Mouse (Mus musculus): Measurements from ENCODE around the gene Tacc2.

The Tacc2 gene

GRCm38 (mm10) chr7:130621953-130622352 lies 44.7 kb downstream of the Tacc2 start:
- peak in 1 of 2 experiments; percentile 49 for DNase-seq

GRCm38 (mm10) chr7:130622359-130622758 lies 45.1 kb downstream of the Tacc2 start:
- no peak for DNase-seq

GRCm38 (mm10) chr7:130624299-130624698 lies 47.1 kb downstream of the Tacc2 start:
- DNase-seq: no peak

GRCm38 (mm10) chr7:130625361-130625760 lies 48.1 kb downstream of the Tacc2 start:
- DNase-seq: no peak

GRCm38 (mm10) chr7:130628601-130629000 lies 51.4 kb downstream of the Tacc2 start:
- no peak for DNase-seq

GRCm38 (mm10) chr7:130629999-130630398 lies 52.8 kb downstream of the Tacc2 start:
- no peak for DNase-seq

- no peak for DNase-seq
These were observed 53.7 kb downstream of the Tacc2 start for GRCm38 (mm10) chr7:130630956-130631355.

- DNase-seq: peak in 1 of 2 experiments; percentile 77
These were observed 54.5 kb downstream of the Tacc2 start for GRCm38 (mm10) chr7:130631553-130632378.

GRCm38 (mm10) chr7:130632379-130632732 lies 55.1 kb downstream of the Tacc2 start:
- DNase-seq: no peak

- peak; percentile 75 to 78 for DNase-seq
These were observed 57.1 kb downstream of the Tacc2 start for GRCm38 (mm10) chr7:130634259-130634871.

GRCm38 (mm10) chr7:130635212-130635611 lies 58.0 kb downstream of the Tacc2 start:
- no peak for DNase-seq

- DNase-seq: no peak
These were observed 59.0 kb downstream of the Tacc2 start for GRCm38 (mm10) chr7:130636274-130636673.

GRCm38 (mm10) chr7:130636902-130637301 lies 59.7 kb downstream of the Tacc2 start:
- no peak for DNase-seq

- no peak for DNase-seq
These were observed 60.6 kb downstream of the Tacc2 start for GRCm38 (mm10) chr7:130637811-130638210.

GRCm38 (mm10) chr7:130640681-130641080 lies 63.4 kb downstream of the Tacc2 start:
- no peak for DNase-seq

GRCm38 (mm10) chr7:130645332-130645993 lies 68.2 kb downstream of the Tacc2 start:
- DNase-seq: peak; percentile 71 to 74

- DNase-seq: peak; percentile 81
These were observed 68.9 kb downstream of the Tacc2 start for GRCm38 (mm10) chr7:130645994-130646761.

GRCm38 (mm10) chr7:130646762-130647139 lies 69.5 kb downstream of the Tacc2 start:
- peak; percentile 86 to 90 for DNase-seq

GRCm38 (mm10) chr7:130648061-130648460 lies 70.8 kb downstream of the Tacc2 start:
- DNase-seq: no peak

GRCm38 (mm10) chr7:130649257-130649656 lies 72.0 kb downstream of the Tacc2 start:
- peak; percentile 51 to 65 for DNase-seq

GRCm38 (mm10) chr7:130650621-130651020 lies 73.4 kb downstream of the Tacc2 start:
- DNase-seq: no peak

- DNase-seq: peak in 1 of 2 experiments; percentile 51
These were observed 75.9 kb downstream of the Tacc2 start for GRCm38 (mm10) chr7:130653036-130653555.

- DNase-seq: peak; percentile 54 to 64
These were observed 77.3 kb downstream of the Tacc2 start for GRCm38 (mm10) chr7:130654562-130654961.

All from kidney, adult 8-10 months (tissue).